Mouse (Mus musculus) small intestine, adult 2 months (tissue): Measurements from ENCODE around the gene Txlna.

Experiments used
- CTCF ChIP-seq: fragments of 200-500 bp; IDR thresholded peaks from 2 replicates; pipeline ENCODE4 v1.5.1; 2012; ENCODE audit warnings: low read depth, mild to moderate bottlenecking, control low read depth, inconsistent platforms, low read length, moderate library complexity, mixed read lengths; ENCODE audit not compliant: insufficient replicate concordance, insufficient read length; ENCODE audit errors: extremely low read depth
- POLR2A ChIP-seq: fragments of 200-500 bp; IDR thresholded peaks from 2 replicates; pipeline ENCODE4 v1.6.1; 2012; ENCODE audit warnings: low read depth, mild to moderate bottlenecking, control low read depth, inconsistent platforms, low read length, moderate library complexity

- no peak for TF ChIP-seq CTCF
- TF ChIP-seq POLR2A, result no peak
Measured at GRCm38 (mm10) chr4:129626035-129626434, 14.8 kb downstream of the Txlna start.
